Mouse (Mus musculus) myocyte (in vitro differentiated cells): Measurements from ENCODE around the gene Lif. TPM values are rescaled to one million over a fixed set of nuclear protein-coding genes. Genes with fewer than 3 reads are reported as not detected.

Source experiments
- H3K27me3 ChIP-seq: one replicate; pipeline ENCODE4 v1.6.1; 2011; ENCODE audit not compliant: control insufficient read depth, insufficient read depth, insufficient read length
- H3K36me3 ChIP-seq: one replicate; pipeline ENCODE4 v1.6.1; 2011; ENCODE audit not compliant: control insufficient read depth, insufficient read depth
- H3K4me2 ChIP-seq: one replicate; pipeline ENCODE4 v1.6.1; 2011; ENCODE audit warnings: low read depth, control low read depth
- H3K4me3 ChIP-seq: one replicate; pipeline ENCODE4 v1.5.1; 2011; ENCODE audit warnings: mild to moderate bottlenecking, control low read depth, moderate library complexity
- H3K79me2 ChIP-seq: one replicate; pipeline ENCODE4 v1.6.1; 2011; ENCODE audit not compliant: control insufficient read depth, insufficient read depth
- H3ac ChIP-seq: one replicate; pipeline ENCODE4 v1.6.1; 2011; ENCODE audit not compliant: control insufficient read depth, insufficient read length
- CEBPB ChIP-seq: IDR thresholded peaks from 2 replicates; pipeline ENCODE4 v1.6.1; 2011; ENCODE audit warnings: mild to moderate bottlenecking, moderate library complexity; ENCODE audit not compliant: poor library complexity, insufficient read depth, severe bottlenecking
- E2F4 ChIP-seq: IDR thresholded peaks from one replicate; pipeline ENCODE4 v1.6.1; 2011; ENCODE audit warnings: mild to moderate bottlenecking, control low read depth, moderate library complexity; ENCODE audit not compliant: insufficient read depth
- MAX ChIP-seq: IDR thresholded peaks from one replicate; pipeline ENCODE4 v1.6.1; 2011; ENCODE audit warnings: low read depth, mild to moderate bottlenecking, control low read depth
- MYOD1 ChIP-seq, 3 experiments: IDR thresholded peaks; one replicate each; pipeline ENCODE4 v1.6.1; 2011; ENCODE audit warnings: control low read depth in 2 of 3, low read depth in 2 of 3, mild to moderate bottlenecking in 2 of 3, moderate library complexity in 1 of 3; ENCODE audit not compliant: insufficient read length in 2 of 3, control insufficient read depth in 1 of 3
- MYOG ChIP-seq, 3 experiments: IDR thresholded peaks; one replicate each; pipeline ENCODE4 v1.6.1; 2011; ENCODE audit warnings: control low read depth in 2 of 3, low read depth in 2 of 3, mild to moderate bottlenecking in 2 of 3; ENCODE audit not compliant: insufficient read length in 2 of 3, control insufficient read depth in 1 of 3, insufficient read depth in 1 of 3
- POLR2A ChIP-seq: IDR thresholded peaks from one replicate; pipeline ENCODE4 v1.6.1; 2011; ENCODE audit warnings: low read depth, mild to moderate bottlenecking, control low read depth, moderate library complexity; ENCODE audit not compliant: insufficient read length
- POLR2AphosphoS2 ChIP-seq: IDR thresholded peaks from one replicate; pipeline ENCODE4 v1.6.1; 2011; ENCODE audit warnings: low read depth, control low read depth; ENCODE audit not compliant: insufficient read length
- REST ChIP-seq: IDR thresholded peaks from one replicate; pipeline ENCODE4 v1.6.1; 2011; ENCODE audit warnings: mild to moderate bottlenecking, control low read depth, moderate library complexity; ENCODE audit not compliant: insufficient read depth, insufficient read length
- SRF ChIP-seq: IDR thresholded peaks from one replicate; pipeline ENCODE4 v1.6.1; 2011; ENCODE audit warnings: low read depth; ENCODE audit not compliant: control insufficient read depth, insufficient read length
- TCF12 ChIP-seq: IDR thresholded peaks from one replicate; pipeline ENCODE4 v1.6.1; 2011; ENCODE audit warnings: mild to moderate bottlenecking, control low read depth; ENCODE audit not compliant: poor library complexity, insufficient read depth, severe bottlenecking
- TCF3 ChIP-seq: IDR thresholded peaks from one replicate; pipeline ENCODE4 v1.6.1; 2011; ENCODE audit warnings: low read depth, control low read depth; ENCODE audit not compliant: insufficient read length
- USF1 ChIP-seq: IDR thresholded peaks from one replicate; pipeline ENCODE4 v1.6.1; 2011; ENCODE audit warnings: low read depth, mild to moderate bottlenecking, control low read depth, moderate library complexity
- polyA plus RNA-seq: library from polyadenylated mRNA; unstranded; fragments of >200 nt; fragmentation: generic; extraction: Trizol; gene quantifications from one replicate; pipeline ENCODE4 v1.2.1, GENCODE M21; 2012; ENCODE audit warnings: missing spikeins

Gene Lif
- polyA plus RNA-seq, 1 experiment, result 5.2 TPM

GRCm38 (mm10) chr11:4261188-4261494 lies 3.8 kb downstream of the Lif start:
- H3K79me2 ChIP-seq, result peaks cover 5% of the 10 kb centered on the region
- H3K36me3 ChIP-seq, result no peaks in the 10 kb centered on the region
- H3K27me3 ChIP-seq, result no peaks in the 10 kb centered on the region
- H3ac ChIP-seq, result no peak overlapping the region
- no peak overlapping the region for H3K4me2 ChIP-seq
- TF ChIP-seq MAX (no peak), REST (no peak), TCF3 (no peak), POLR2AphosphoS2 (no peak), MYOG (IDR thresholded peaks at IDR 0.05; ENCODE audit: control insufficient read depth in 1 of 3, insufficient read depth in 1 of 3, insufficient read length in 2 of 3, low read depth in 2 of 3) (no peak), CEBPB (no peak), USF1 (no peak), E2F4 (no peak), POLR2A (no peak), TCF12 (no peak)
- H3K4me3 ChIP-seq, result no peak overlapping the region

GRCm38 (mm10) chr11:4261969-4262368 lies 4.6 kb downstream of the Lif start:
- Histone ChIP-seq H3K79me2 (peaks cover 5% of the 10 kb centered on the region), H3K4me3 (no peak overlapping the region), H3K4me2 (no peak overlapping the region), H3K36me3 (no peaks in the 10 kb centered on the region), H3ac (no peak overlapping the region), H3K27me3 (no peaks in the 10 kb centered on the region)
- TF ChIP-seq MYOD1 (IDR thresholded peaks at IDR 0.05; ENCODE audit: control insufficient read depth in 1 of 3, insufficient read length in 2 of 3, low read depth in 2 of 3) (no peak), MYOG (IDR thresholded peaks at IDR 0.05; ENCODE audit: control insufficient read depth in 1 of 3, insufficient read depth in 1 of 3, insufficient read length in 2 of 3, low read depth in 2 of 3) (no peak), E2F4 (no peak), TCF3 (no peak), USF1 (no peak), MAX (no peak), TCF12 (no peak), POLR2AphosphoS2 (no peak)

DNA sequence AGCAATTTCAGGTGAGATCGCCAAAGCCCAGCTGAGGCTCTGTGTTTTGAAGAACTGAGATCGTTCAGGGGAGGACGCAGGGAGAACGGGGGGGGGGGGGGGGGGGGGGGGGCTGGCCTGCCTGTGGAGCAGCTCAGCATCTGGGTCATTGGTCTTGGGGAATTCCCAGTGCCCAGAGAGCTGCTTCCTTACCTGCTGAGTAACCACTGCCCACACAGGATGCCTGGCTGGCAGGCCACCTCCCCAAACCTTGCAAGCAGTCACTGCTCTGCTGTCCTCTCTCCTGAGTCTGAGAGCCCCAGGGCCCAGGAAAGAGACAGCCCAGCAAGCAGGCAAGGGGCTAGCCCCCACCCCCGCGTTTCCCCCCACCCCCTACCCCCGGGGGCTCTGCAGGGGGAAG lies 5.5 kb downstream of the Lif start:
- TF ChIP-seq TCF3, result no peak
- TF ChIP-seq SRF, result no peak
- TF ChIP-seq POLR2AphosphoS2, result no peak
- no peak for TF ChIP-seq MYOD1 (IDR thresholded peaks at IDR 0.05; ENCODE audit: control insufficient read depth in 1 of 3, insufficient read length in 2 of 3, low read depth in 2 of 3)
- TF ChIP-seq TCF12, result no peak
- no peak for TF ChIP-seq E2F4
- TF ChIP-seq MYOG (IDR thresholded peaks at IDR 0.05; ENCODE audit: control insufficient read depth in 1 of 3, insufficient read depth in 1 of 3, insufficient read length in 2 of 3, low read depth in 2 of 3), result no peak
- no peak overlapping the region for H3ac ChIP-seq
- no peaks in the 10 kb centered on the region for H3K27me3 ChIP-seq
- H3K4me3 ChIP-seq, result no peak overlapping the region
- H3K79me2 ChIP-seq, result peaks cover 5% of the 10 kb centered on the region
- no peak overlapping the region for H3K4me2 ChIP-seq
- H3K36me3 ChIP-seq, result no peaks in the 10 kb centered on the region

DNA sequence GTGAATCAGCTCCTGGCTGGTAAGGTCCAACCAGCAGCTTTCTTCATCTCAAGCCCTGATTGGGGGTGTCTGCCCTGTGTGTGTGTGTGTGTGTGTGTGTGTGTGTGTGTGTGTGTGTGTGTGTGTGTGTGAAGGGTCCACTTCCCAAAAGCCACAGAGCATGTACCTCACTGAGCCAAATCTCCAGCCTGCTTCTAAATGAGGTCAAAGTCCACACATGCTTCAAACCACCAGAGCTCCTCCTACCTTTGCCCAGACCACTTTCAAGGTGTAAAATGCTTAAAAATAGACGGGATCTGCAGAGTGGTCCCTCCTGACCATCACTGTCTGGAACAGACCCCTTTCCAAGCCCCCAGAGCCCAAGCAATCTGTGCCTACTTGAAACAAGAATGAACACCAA lies 5.9 kb downstream of the Lif start:
- H3K4me2 ChIP-seq, result no peak overlapping the region
- no peaks in the 10 kb centered on the region for H3K27me3 ChIP-seq
- TF ChIP-seq POLR2A (no peak), E2F4 (no peak), REST (no peak), POLR2AphosphoS2 (no peak), SRF (no peak), CEBPB (no peak), MAX (no peak), TCF12 (no peak), TCF3 (no peak), USF1 (no peak), MYOD1 (IDR thresholded peaks at IDR 0.05; ENCODE audit: control insufficient read depth in 1 of 3, insufficient read length in 2 of 3, low read depth in 2 of 3) (no peak), MYOG (IDR thresholded peaks at IDR 0.05; ENCODE audit: control insufficient read depth in 1 of 3, insufficient read depth in 1 of 3, insufficient read length in 2 of 3, low read depth in 2 of 3) (no peak)
- H3K36me3 ChIP-seq, result no peaks in the 10 kb centered on the region
- no peak overlapping the region for H3ac ChIP-seq
- no peak overlapping the region for H3K4me3 ChIP-seq
- peaks cover 5% of the 10 kb centered on the region for H3K79me2 ChIP-seq

- Histone ChIP-seq H3K36me3 (no peaks in the 10 kb centered on the region), H3K4me3 (no peak overlapping the region), H3ac (no peak overlapping the region), H3K27me3 (no peaks in the 10 kb centered on the region), H3K79me2 (peaks cover 5% of the 10 kb centered on the region), H3K4me2 (peak overlapping the region; percentile 46)
- TF ChIP-seq USF1, result no peak
- TF ChIP-seq MYOD1 (IDR thresholded peaks at IDR 0.05; ENCODE audit: control insufficient read depth in 1 of 3, insufficient read length in 2 of 3, low read depth in 2 of 3), result peak in 1 of 3 experiments; percentile 3
Observed at GRCm38 (mm10) chr11:4264066-4264465, 6.7 kb downstream of the Lif start.
